Mouse (Mus musculus) spleen, postnatal 36 days (tissue): ENCODE results near the gene Gm11492.

Experiments used
- DNase-seq, 2 experiments: peaks; one replicate each; pipeline ENCODE4 v3.0.0; 2022; ENCODE audit warnings: low spot score in 2 of 2, mixed read lengths in 1 of 2

The Gm11492 gene

GRCm38 (mm10) chr11:87578963-87579601 is 12.6 kb downstream of the Gm11492 start:
- DNase-seq, result no peak

GRCm38 (mm10) chr11:87579713-87580112 is 13.3 kb downstream of the Gm11492 start:
- no peak for DNase-seq

GRCm38 (mm10) chr11:87580543-87581085 is 14.2 kb downstream of the Gm11492 start:
- DNase-seq, result no peak

- DNase-seq, result no peak
Measured at GRCm38 (mm10) chr11:87581161-87581865, 14.9 kb downstream of the Gm11492 start.

- no peak for DNase-seq
Measured at GRCm38 (mm10) chr11:87581933-87582710, 15.7 kb downstream of the Gm11492 start.

- DNase-seq, result no peak
Measured at GRCm38 (mm10) chr11:87583291-87584034, 17.0 kb downstream of the Gm11492 start.

GRCm38 (mm10) chr11:87584711-87585505 is 18.5 kb downstream of the Gm11492 start:
- no peak for DNase-seq

- no peak for DNase-seq
Measured at GRCm38 (mm10) chr11:87587211-87587874, 20.9 kb downstream of the Gm11492 start.

GRCm38 (mm10) chr11:87589605-87590004 is 23.2 kb downstream of the Gm11492 start:
- no peak for DNase-seq

- peak; percentile 18 to 24 for DNase-seq
Measured at GRCm38 (mm10) chr11:87590841-87591525, 24.5 kb downstream of the Gm11492 start.

- DNase-seq, result peak; percentile 100
Measured at GRCm38 (mm10) chr11:87591526-87592353, 25.3 kb downstream of the Gm11492 start, which contains the start of gene Mtmr4. Mtmr4 (plus strand) TSS chr11:87592162.

GRCm38 (mm10) chr11:87592354-87592695 is 25.9 kb downstream of the Gm11492 start:
- DNase-seq, result no peak

GRCm38 (mm10) chr11:87592713-87593598 is 26.5 kb downstream of the Gm11492 start:
- no peak for DNase-seq

GRCm38 (mm10) chr11:87595327-87595841 is 28.9 kb downstream of the Gm11492 start:
- DNase-seq, result peak; percentile 77 to 78

GRCm38 (mm10) chr11:87595976-87596375 is 29.5 kb downstream of the Gm11492 start:
- no peak for DNase-seq

- no peak for DNase-seq
Measured at GRCm38 (mm10) chr11:87596492-87596891, 30.0 kb downstream of the Gm11492 start.

- no peak for DNase-seq
Measured at GRCm38 (mm10) chr11:87597061-87597460, 30.6 kb downstream of the Gm11492 start.
